9 mouse cellular contexts compared by ENCODE assay signal in the genomic region with DNA sequence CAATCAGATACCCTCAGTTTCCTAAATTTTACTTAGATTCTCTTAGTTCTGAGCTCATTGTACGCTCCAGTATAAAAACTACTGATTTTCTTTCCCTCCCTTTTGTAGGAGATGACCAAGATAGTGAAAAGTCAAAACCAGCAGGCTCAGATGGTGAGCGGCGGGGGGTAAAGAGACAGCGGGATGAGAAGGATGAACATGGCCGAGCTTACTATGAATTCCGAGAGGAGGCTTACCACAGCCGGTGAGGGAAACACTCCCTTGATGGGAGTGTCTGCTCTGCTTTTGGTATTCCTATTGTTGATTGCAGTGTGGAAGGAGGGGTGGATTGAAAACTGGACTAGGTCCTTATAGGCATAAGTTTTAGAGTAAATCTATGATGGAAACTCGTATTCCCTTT. TPM values are rescaled to one million over a fixed set of nuclear protein-coding genes. Genes with fewer than 3 reads are reported as not detected.
DNase-seq lines count a peak whose midpoint lies in the region; ATAC-seq lines count a peak whose summit lies in the region.
"Had no signal": no experiment of that assay in that cellular context is flagged by ENCODE, and none has a peak within 500 bp of the region (broad histone marks: within the 10 kb centered on the region; RNA-seq: fewer than 3 reads in every experiment).

No protein-coding gene starts in this region.

- H3K4me3 ChIP-seq in heart, embryonic 15.5 days: peak overlapping the region; percentile 20
- peak overlapping the region; percentile 10 for H3K4me3 ChIP-seq in brown adipose tissue, adult 24 weeks (ENCODE audit: insufficient read depth, low read depth, low read length)
- peak overlapping the region; percentile 100 for H3K4me3 ChIP-seq in hindbrain, embryonic 10.5 days
- peak overlapping the region; percentile 81 for H3K4me3 ChIP-seq in midbrain, embryonic 13.5 days (replicated peaks)

- peak overlapping the region; percentile 19; the same call in 1 of the 2 replicates for H3K9ac ChIP-seq in heart, embryonic 15.5 days
- H3K9ac ChIP-seq in midbrain, embryonic 13.5 days (replicated peaks): peak overlapping the region; percentile 93

- H3K4me1 ChIP-seq in heart, embryonic 15.5 days (replicated peaks): peaks cover 25% of the 10 kb centered on the region
- H3K4me1 ChIP-seq in brown adipose tissue, adult 24 weeks (ENCODE audit: control insufficient read depth, insufficient read depth, insufficient read length, low read length): peaks cover 4% of the 10 kb centered on the region; the same call in 1 of the 2 replicates
- H3K4me1 ChIP-seq in hindbrain, embryonic 10.5 days (replicated peaks): peaks cover 29% of the 10 kb centered on the region
- H3K4me1 ChIP-seq in midbrain, embryonic 13.5 days (replicated peaks): peaks cover 36% of the 10 kb centered on the region

- no peaks in the 10 kb centered on the region for H3K9me3 ChIP-seq in heart, embryonic 15.5 days (replicated peaks)
- H3K9me3 ChIP-seq in hindbrain, embryonic 10.5 days: no peaks in the 10 kb centered on the region
- no peaks in the 10 kb centered on the region for H3K9me3 ChIP-seq in midbrain, embryonic 13.5 days
- H3K9me3 ChIP-seq: G1E had no signal

- no peak for DNase-seq in heart, adult 9 months (ENCODE audit: low spot score in 2 of 2)
- no peak for DNase-seq in hindbrain, embryonic 10.5 days (ENCODE audit: low spot score)
- DNase-seq in adrenal gland, adult 8-10 months: no peak
- no peak for DNase-seq in right cerebral cortex, postnatal 25 days

- no peak overlapping the region for H3K27ac ChIP-seq in heart, embryonic 15.5 days
- H3K27ac ChIP-seq in brown adipose tissue, adult 24 weeks (replicated peaks; ENCODE audit: low read depth, low read length): no peak overlapping the region
- H3K27ac ChIP-seq in hindbrain, embryonic 10.5 days: no peak overlapping the region
- H3K27ac ChIP-seq in midbrain, embryonic 13.5 days: no peak overlapping the region

- no peak for ATAC-seq in heart, embryonic 15.5 days (replicated peaks; ENCODE audit: insufficient number of reproducible peaks, insufficient read depth, low FRiP score, low read depth)
- ATAC-seq in midbrain, embryonic 13.5 days: no peak
- no peak for ATAC-seq in frontal cortex, adult (ENCODE audit: low TSS enrichment)

- peaks cover 49% of the 10 kb centered on the region for H3K36me3 ChIP-seq in heart, embryonic 15.5 days
- H3K36me3 ChIP-seq in hindbrain, embryonic 10.5 days: peaks cover 58% of the 10 kb centered on the region
- H3K36me3 ChIP-seq in midbrain, embryonic 13.5 days: peaks cover 49% of the 10 kb centered on the region

- no peaks in the 10 kb centered on the region for H3K27me3 ChIP-seq in heart, embryonic 15.5 days
- H3K27me3 ChIP-seq in hindbrain, embryonic 10.5 days (ENCODE audit: insufficient read depth, poor library complexity, severe bottlenecking): no peaks in the 10 kb centered on the region
- H3K27me3 ChIP-seq in midbrain, embryonic 13.5 days: no peaks in the 10 kb centered on the region

- WGBS in heart, embryonic 15.5 days: 67% methylated on average over 8 of the region's 8 CpGs
- WGBS in hindbrain, embryonic 10.5 days: 76% methylated on average over 8 of the region's 8 CpGs
- 63% methylated on average over 8 of the region's 8 CpGs for WGBS in midbrain, embryonic 13.5 days

- H3K4me2 ChIP-seq in heart, embryonic 15.5 days: peak overlapping the region; percentile 83
- peak overlapping the region; percentile 98 for H3K4me2 ChIP-seq in midbrain, embryonic 13.5 days (replicated peaks)

RNA-seq across cellular contexts. Expression of a gene that starts 2.9 kb away (rescaled TPM):
- 2.6 and 3.1 TPM in 2 replicates for polyA plus RNA-seq in heart, embryonic 15.5 days (2015; fragmentation: Nextera tagmentation; extraction: Ambion mirVana)
- 31.0 and 31.1 TPM in 2 replicates for polyA plus RNA-seq in brown adipose tissue, adult 24 weeks (2012; ENCODE audit: insufficient read depth, insufficient read length, missing spikeins)
- polyA plus RNA-seq in hindbrain, embryonic 10.5 days (2016; fragmentation: Nextera tagmentation; extraction: Ambion mirVana): 4.1 and 4.5 TPM in 2 replicates
- polyA plus RNA-seq in midbrain, embryonic 13.5 days (2015; fragmentation: Nextera tagmentation; extraction: Ambion mirVana): 6.1 and 6.4 TPM in 2 replicates
- 10 to 100 TPM; 66.4 to 84.4 (median 73.9) TPM for total RNA-seq in adrenal gland, adult 8-10 months (2022)

RNA-seq across cellular contexts. Expression of a gene that starts 3.6 kb away (rescaled TPM):
- polyA plus RNA-seq in heart, embryonic 15.5 days (2015; fragmentation: Nextera tagmentation; extraction: Ambion mirVana): 30.9 and 36.2 TPM in 2 replicates
- polyA plus RNA-seq in brown adipose tissue, adult 24 weeks (2012; ENCODE audit: insufficient read depth, insufficient read length, missing spikeins): 27.1 and 28.9 TPM in 2 replicates
- 52.0 and 67.5 TPM in 2 replicates for polyA plus RNA-seq in hindbrain, embryonic 10.5 days (2016; fragmentation: Nextera tagmentation; extraction: Ambion mirVana)
- polyA plus RNA-seq in midbrain, embryonic 13.5 days (2015; fragmentation: Nextera tagmentation; extraction: Ambion mirVana): 66.1 and 70.3 TPM in 2 replicates
- 10 to 100 TPM; 27.4 to 40.5 (median 35.9) TPM for total RNA-seq in adrenal gland, adult 8-10 months (2022)

RNA-seq across cellular contexts. Expression of a gene that starts 6.9 kb away (rescaled TPM):
- 0.36 TPM in 1 of 2 replicates, not detected in the other for polyA plus RNA-seq in heart, embryonic 15.5 days (2015; fragmentation: Nextera tagmentation; extraction: Ambion mirVana)
- polyA plus RNA-seq in brown adipose tissue, adult 24 weeks (2012; ENCODE audit: insufficient read depth, insufficient read length, missing spikeins): 17.2 and 39.8 TPM in 2 replicates
- polyA plus RNA-seq in hindbrain, embryonic 10.5 days (2016; fragmentation: Nextera tagmentation; extraction: Ambion mirVana): 0.31 TPM in 1 of 2 replicates, not detected in the other
- polyA plus RNA-seq in midbrain, embryonic 13.5 days (2015; fragmentation: Nextera tagmentation; extraction: Ambion mirVana): not detected in 2 replicates
- not detected for total RNA-seq in adrenal gland, adult 8-10 months (2022)

RNA-seq across cellular contexts. Expression of a gene that starts 14.6 kb away (rescaled TPM):
- 36.4 and 47.0 TPM in 2 replicates for polyA plus RNA-seq in heart, embryonic 15.5 days (2015; fragmentation: Nextera tagmentation; extraction: Ambion mirVana)
- 212 and 233 TPM in 2 replicates for polyA plus RNA-seq in brown adipose tissue, adult 24 weeks (2012; ENCODE audit: insufficient read depth, insufficient read length, missing spikeins)
- polyA plus RNA-seq in hindbrain, embryonic 10.5 days (2016; fragmentation: Nextera tagmentation; extraction: Ambion mirVana): 55.8 and 64.3 TPM in 2 replicates
- 78.9 and 83.7 TPM in 2 replicates for polyA plus RNA-seq in midbrain, embryonic 13.5 days (2015; fragmentation: Nextera tagmentation; extraction: Ambion mirVana)
- 100 to 1,000 TPM in 3 of 4 experiments, 10 to 100 TPM in 1; 96.6 to 137 (median 126) TPM for total RNA-seq in adrenal gland, adult 8-10 months (2022)

RNA-seq across cellular contexts. Expression of a gene that starts 16.3 kb away (rescaled TPM):
- 1.3 and 5.0 TPM in 2 replicates for polyA plus RNA-seq in heart, embryonic 15.5 days (2015; fragmentation: Nextera tagmentation; extraction: Ambion mirVana)
- polyA plus RNA-seq in brown adipose tissue, adult 24 weeks (2012; ENCODE audit: insufficient read depth, insufficient read length, missing spikeins): not detected in 2 replicates
- 66.7 and 140 TPM in 2 replicates for polyA plus RNA-seq in hindbrain, embryonic 10.5 days (2016; fragmentation: Nextera tagmentation; extraction: Ambion mirVana)
- 310 and 338 TPM in 2 replicates for polyA plus RNA-seq in midbrain, embryonic 13.5 days (2015; fragmentation: Nextera tagmentation; extraction: Ambion mirVana)
- 1 to 10 TPM; 4.7 to 9.8 (median 8.7) TPM for total RNA-seq in adrenal gland, adult 8-10 months (2022)
- polyA plus RNA-seq: G1E had no signal

Comparison
In these comparisons a context has a peak if more than half of its experiments do, and no peak if none do; other contexts are left out.
1. H3K4me3 ChIP-seq: peak in every context shown above with its lines; median percentile 100 in hindbrain, embryonic 10.5 days; 81 in midbrain, embryonic 13.5 days; 20 in heart, embryonic 15.5 days; 10 in brown adipose tissue, adult 24 weeks.
2. RNA of a gene that starts 6.9 kb away (polyA plus RNA-seq): 17.2 to 39.8 TPM in brown adipose tissue, adult 24 weeks; 0.31 TPM in hindbrain, embryonic 10.5 days, 0.36 TPM in heart, embryonic 15.5 days and not detected in midbrain, embryonic 13.5 days; every median in the first group is over 10 times any median in the second.